Mouse (Mus musculus) Patski (cell line): ENCODE data around the gene Senp1. TPM values are rescaled to one million over a fixed set of nuclear protein-coding genes. Genes with fewer than 3 reads are reported as not detected.

Experiments used
- ATAC-seq: fragments of 100-300 bp; one replicate; pipeline ENCODE4 v1.8.0; 2021
- CTCF ChIA-PET: fragments of 350-600 bp; sonication (Branson Sonifier 250); formaldehyde crosslinking; loops from one replicate; lab custom pipeline; 2022; ENCODE audit warnings: inconsistent platforms; lab: Charles Lee
- POLR2A ChIA-PET: fragments of 350-600 bp; sonication (Branson Sonifier 250); formaldehyde crosslinking; loops from one replicate; lab custom pipeline; 2022; ENCODE audit warnings: antibody characterized with exemption, inconsistent platforms; lab: Charles Lee
- DNase-seq: peaks from one replicate; pipeline ENCODE4 v3.0.0-alpha.2; 2011; ENCODE audit warnings: low read depth, low spot score
- H3K27me3 ChIP-seq: fragments of 371-371 bp; one replicate; pipeline ENCODE4 v1.5.1; 2021
- CTCF ChIP-seq: fragments of 100-300 bp; IDR thresholded peaks from one replicate; pipeline ENCODE4 v1.5.1; 2021
- in situ Hi-C: fragments of 300-500 bp; cut with MboI; formaldehyde crosslinking; loops from 3 replicates; pipeline ENCODE4 v1.11.1; 2018; ENCODE audit warnings: low pct_unique_long_range_greater_than_20kb, mixed read lengths
- polyA plus RNA-seq: library from polyadenylated mRNA; unstranded; gene quantifications from one replicate; pipeline ENCODE4 v1.2.3, GENCODE M21; 2021

Gene Senp1
- polyA plus RNA-seq, 1 experiment from 2014 or later = 22.1 TPM

- DNase-seq (no peak), ATAC-seq (no peak)
- in situ Hi-C loops = no loop called here
- POLR2A ChIA-PET = no interaction called here
- no peak for TF ChIP-seq CTCF
- CTCF ChIA-PET = no interaction called here
- H3K27me3 ChIP-seq = no peaks in the 10 kb centered on the region
Observed at GRCm38 (mm10) chr15:98131451-98131850, 37.9 kb upstream of the Senp1 start.

- TF ChIP-seq CTCF = no peak
- H3K27me3 ChIP-seq = no peaks in the 10 kb centered on the region
- CTCF ChIA-PET = interaction anchor here (0.9 kb wide), 1 partner anchor 10 kb away, joined by 4 read pairs; no protein-coding TSS in a partner anchor
- in situ Hi-C loops = no loop called here
- DNase-seq (no peak), ATAC-seq (no peak)
- POLR2A ChIA-PET = no interaction called here
Observed at GRCm38 (mm10) chr15:98131001-98131400, 37.5 kb upstream of the Senp1 start.

- DNase-seq (no peak), ATAC-seq (no peak)
- POLR2A ChIA-PET = no interaction called here
- CTCF ChIA-PET = no interaction called here
- in situ Hi-C loops = no loop called here
- TF ChIP-seq CTCF = no peak
- H3K27me3 ChIP-seq = no peaks in the 10 kb centered on the region
Observed at GRCm38 (mm10) chr15:98120831-98121230, 27.3 kb upstream of the Senp1 start.

- ChIA-PET POLR2A (interaction anchor here (0.7 kb wide), 1 partner anchor 9 kb away, joined by 3 read pairs; no protein-coding TSS in a partner anchor), CTCF (interaction anchor here (0.9 kb wide), 1 partner anchor 13 kb away, joined by 3 read pairs; no protein-coding TSS in a partner anchor)
- TF ChIP-seq CTCF = no peak
- H3K27me3 ChIP-seq = no peaks in the 10 kb centered on the region
- in situ Hi-C loops = no loop called here
- DNase-seq = no peak
- ATAC-seq = no peak
Observed at GRCm38 (mm10) chr15:98119363-98119762, 25.8 kb upstream of the Senp1 start.

- no peaks in the 10 kb centered on the region for H3K27me3 ChIP-seq
- in situ Hi-C loops = no loop called here
- ChIA-PET POLR2A (no interaction called here), CTCF (no interaction called here)
- no peak for TF ChIP-seq CTCF
- ATAC-seq (no peak), DNase-seq (no peak)
Observed at GRCm38 (mm10) chr15:98116287-98116686, 22.7 kb upstream of the Senp1 start.

GRCm38 (mm10) chr15:98115779-98116163 is 22.2 kb upstream of the Senp1 start:
- DNase-seq (no peak), ATAC-seq (no peak)
- no peaks in the 10 kb centered on the region for H3K27me3 ChIP-seq
- in situ Hi-C loops = no loop called here
- ChIA-PET CTCF (no interaction called here), POLR2A (no interaction called here)
- TF ChIP-seq CTCF = no peak

GRCm38 (mm10) chr15:98114852-98115778 is 21.6 kb upstream of the Senp1 start:
- no peak for TF ChIP-seq CTCF
- DNase-seq (no peak), ATAC-seq (no peak)
- no peaks in the 10 kb centered on the region for H3K27me3 ChIP-seq
- ChIA-PET CTCF (interaction anchor here (0.9 to 1.4 kb wide), 3 partner anchors 20 to 38 kb away, joined by 3 read pairs; no protein-coding TSS in a partner anchor), POLR2A (no interaction called here)
- in situ Hi-C loops = no loop called here

GRCm38 (mm10) chr15:98114098-98114851 is 20.7 kb upstream of the Senp1 start:
- in situ Hi-C loops = no loop called here
- CTCF ChIA-PET = interaction anchor here (0.9 to 1.4 kb wide), 4 partner anchors 14 to 39 kb away, joined by 3 read pairs; no protein-coding TSS in a partner anchor
- ATAC-seq (no peak), DNase-seq (no peak)
- H3K27me3 ChIP-seq = no peaks in the 10 kb centered on the region
- no peak for TF ChIP-seq CTCF
- POLR2A ChIA-PET = interaction anchor here (1.0 kb wide), 1 partner anchor 15 kb away, joined by 3 read pairs; no protein-coding TSS in a partner anchor

- CTCF ChIA-PET = no interaction called here
- no peak for TF ChIP-seq CTCF
- H3K27me3 ChIP-seq = no peaks in the 10 kb centered on the region
- ATAC-seq (no peak), DNase-seq (no peak)
- POLR2A ChIA-PET = no interaction called here
- in situ Hi-C loops = no loop called here
Observed at GRCm38 (mm10) chr15:98111791-98112190, 18.2 kb upstream of the Senp1 start.
